Mouse (Mus musculus): ENCODE data around the gene Olfm2.

Olfm2 gene

GRCm38 (mm10) chr9:20726859-20727600 is 19.1 kb downstream of the Olfm2 start:
- no peak for TF ChIP-seq GATA4 (IDR thresholded peaks at IDR 0.05; ENCODE audit: insufficient replicate concordance, low read length)

- no peak for TF ChIP-seq GATA4 (IDR thresholded peaks at IDR 0.05; ENCODE audit: insufficient replicate concordance, low read length)
These were observed 19.9 kb downstream of the Olfm2 start for GRCm38 (mm10) chr9:20726134-20726858.

- no peak for TF ChIP-seq GATA4 (IDR thresholded peaks at IDR 0.05; ENCODE audit: insufficient replicate concordance, low read length)
These were observed 24.6 kb downstream of the Olfm2 start for GRCm38 (mm10) chr9:20721582-20721981.

- TF ChIP-seq GATA4 (IDR thresholded peaks at IDR 0.05; ENCODE audit: insufficient replicate concordance, low read length) = no peak
These were observed 30.8 kb downstream of the Olfm2 start for GRCm38 (mm10) chr9:20715332-20715731.

GRCm38 (mm10) chr9:20713478-20713987 is 32.6 kb downstream of the Olfm2 start:
- TF ChIP-seq GATA4 (IDR thresholded peaks at IDR 0.05; ENCODE audit: insufficient replicate concordance, low read length) = no peak

GRCm38 (mm10) chr9:20712934-20713477 is 33.1 kb downstream of the Olfm2 start:
- no peak for TF ChIP-seq GATA4 (IDR thresholded peaks at IDR 0.05; ENCODE audit: insufficient replicate concordance, low read length)

- no peak for TF ChIP-seq GATA4 (IDR thresholded peaks at IDR 0.05; ENCODE audit: insufficient replicate concordance, low read length)
These were observed 35.7 kb downstream of the Olfm2 start for GRCm38 (mm10) chr9:20710471-20710870.

- no peak for TF ChIP-seq GATA4 (IDR thresholded peaks at IDR 0.05; ENCODE audit: insufficient replicate concordance, low read length)
These were observed 40.2 kb downstream of the Olfm2 start for GRCm38 (mm10) chr9:20705981-20706380.

GRCm38 (mm10) chr9:20705420-20705819 is 40.7 kb downstream of the Olfm2 start:
- no peak for TF ChIP-seq GATA4 (IDR thresholded peaks at IDR 0.05; ENCODE audit: insufficient replicate concordance, low read length)

- no peak for TF ChIP-seq GATA4 (IDR thresholded peaks at IDR 0.05; ENCODE audit: insufficient replicate concordance, low read length)
These were observed 42.2 kb downstream of the Olfm2 start for GRCm38 (mm10) chr9:20703832-20704380.

GRCm38 (mm10) chr9:20697466-20697865 is 48.7 kb downstream of the Olfm2 start:
- no peak for TF ChIP-seq GATA4 (IDR thresholded peaks at IDR 0.05; ENCODE audit: insufficient replicate concordance, low read length)

GRCm38 (mm10) chr9:20696107-20696712 is 49.9 kb downstream of the Olfm2 start:
- no peak for TF ChIP-seq GATA4 (IDR thresholded peaks at IDR 0.05; ENCODE audit: insufficient replicate concordance, low read length)

GRCm38 (mm10) chr9:20694721-20695235 is 51.4 kb downstream of the Olfm2 start:
- no peak for TF ChIP-seq GATA4 (IDR thresholded peaks at IDR 0.05; ENCODE audit: insufficient replicate concordance, low read length)

GRCm38 (mm10) chr9:20692863-20693262 is 53.3 kb downstream of the Olfm2 start:
- no peak for TF ChIP-seq GATA4 (IDR thresholded peaks at IDR 0.05; ENCODE audit: insufficient replicate concordance, low read length)

GRCm38 (mm10) chr9:20689913-20690312 is 56.2 kb downstream of the Olfm2 start:
- TF ChIP-seq GATA4 (IDR thresholded peaks at IDR 0.05; ENCODE audit: insufficient replicate concordance, low read length) = no peak
